Mouse (Mus musculus) MN1 (cell line): ENCODE measurements around the gene Mdp1.
A peak's percentile ranks its signal among the peaks of the same experiment; 100 is the strongest.

Experiments
- DNase-seq: peaks from one replicate; pipeline ENCODE4 v3.0.0-alpha.2; 2016; ENCODE audit warnings: low spot score

Mdp1 gene

GRCm38 (mm10) chr14:55642679-55643059 is 17.6 kb downstream of the Mdp1 start:
- no peak for DNase-seq

- DNase-seq, result no peak
Measured at GRCm38 (mm10) chr14:55641291-55641690, 19.0 kb downstream of the Mdp1 start.

GRCm38 (mm10) chr14:55640816-55641215 is 19.5 kb downstream of the Mdp1 start:
- no peak for DNase-seq

GRCm38 (mm10) chr14:55637795-55638194 is 22.5 kb downstream of the Mdp1 start, which contains the start of gene Gm49378:
Gm49378 (minus strand) TSS chr14:55637895.
- DNase-seq, result no peak

- DNase-seq, result peak; percentile 89
Measured at GRCm38 (mm10) chr14:55635523-55636007, 24.7 kb downstream of the Mdp1 start, which contains the start of gene Ipo4. Ipo4 (minus strand) TSS chr14:55635957.

- peak; percentile 54 for DNase-seq
Measured at GRCm38 (mm10) chr14:55634874-55635522, 25.3 kb downstream of the Mdp1 start.

- peak; percentile 60 for DNase-seq
Measured at GRCm38 (mm10) chr14:55629312-55629711, 31.0 kb downstream of the Mdp1 start.

- DNase-seq, result no peak
Measured at GRCm38 (mm10) chr14:55628077-55628827, 32.1 kb downstream of the Mdp1 start.

- no peak for DNase-seq
Measured at GRCm38 (mm10) chr14:55618486-55619195, 41.7 kb downstream of the Mdp1 start.

- DNase-seq, result peak; percentile 96
Measured at GRCm38 (mm10) chr14:55617822-55618221, 42.5 kb downstream of the Mdp1 start, which contains the start of gene Rec8. Rec8 (plus strand) TSS chr14:55618037.

GRCm38 (mm10) chr14:55616844-55617243 is 43.5 kb downstream of the Mdp1 start:
- DNase-seq, result no peak

- DNase-seq, result no peak
Measured at GRCm38 (mm10) chr14:55615876-55616275, 44.4 kb downstream of the Mdp1 start.

GRCm38 (mm10) chr14:55614565-55615178 is 45.6 kb downstream of the Mdp1 start:
- no peak for DNase-seq

- no peak for DNase-seq
Measured at GRCm38 (mm10) chr14:55613346-55613745, 47.0 kb downstream of the Mdp1 start.

GRCm38 (mm10) chr14:55608339-55608738 is 52.0 kb downstream of the Mdp1 start:
- no peak for DNase-seq
